Comparison of ENCODE assay signal across 11 mouse cellular contexts in the genomic region with DNA sequence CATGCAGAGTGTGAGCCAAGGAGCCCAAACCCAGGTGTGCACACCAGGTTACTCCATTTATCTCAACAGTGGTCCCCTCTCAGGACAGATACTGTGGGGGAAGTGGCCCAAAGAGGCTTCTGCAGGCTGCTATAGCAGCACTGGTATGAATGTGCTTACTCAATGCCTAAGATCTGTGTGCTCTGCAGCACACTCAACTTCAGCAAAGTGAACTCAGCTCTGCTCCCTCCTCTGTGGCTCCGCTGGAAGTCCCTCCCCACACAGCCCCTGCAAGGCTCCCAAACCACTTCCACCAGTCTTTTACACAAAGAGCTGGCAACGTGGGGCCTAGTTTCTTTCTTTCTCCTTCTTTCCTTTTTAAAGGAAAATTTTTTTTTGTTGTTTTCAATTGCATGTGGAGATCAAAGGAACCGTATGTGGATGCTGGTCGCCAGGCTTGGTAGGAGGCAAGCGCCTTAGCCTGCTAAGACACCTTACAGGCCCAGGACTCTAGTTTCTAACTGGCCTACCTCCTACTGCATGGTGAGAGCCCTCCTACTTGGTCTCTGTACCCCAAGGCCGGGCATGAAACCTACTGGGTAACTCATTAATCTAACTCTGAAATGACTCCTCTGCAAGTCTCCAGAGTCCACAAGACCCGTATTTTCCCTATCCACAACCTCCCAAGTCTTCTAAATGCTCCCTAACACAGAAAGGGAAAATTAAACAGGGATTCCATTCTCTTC. TPM values are rescaled to one million over a fixed set of nuclear protein-coding genes. Genes with fewer than 3 reads are reported as not detected.
DNase-seq lines count a peak whose midpoint lies in the region; ATAC-seq lines count a peak whose summit lies in the region.
"Had no signal": no experiment of that assay in that cellular context is flagged by ENCODE, and none has a peak within 500 bp of the region (broad histone marks: within the 10 kb centered on the region; RNA-seq: fewer than 3 reads in every experiment).

No protein-coding gene starts in this region.

- ATAC-seq in forebrain, embryonic 13.5 days = no peak
- no peak for ATAC-seq in embryonic facial prominence, embryonic 14.5 days (ENCODE audit: low read depth)
- ATAC-seq in stomach, embryonic 16.5 days (ENCODE audit: insufficient read depth, low FRiP score) = peak; percentile 44; the same call in 1 of the 2 replicates

- peak overlapping the region; percentile 49; the same call in 1 of the 2 replicates for H3K27ac ChIP-seq in forebrain, embryonic 10.5 days
- no peak overlapping the region for H3K27ac ChIP-seq in forebrain, embryonic 13.5 days
- H3K27ac ChIP-seq in embryonic facial prominence, embryonic 14.5 days (replicated peaks; ENCODE audit: low read depth, low read length) = 0 out of 2 replicates have a peak overlapping the region, but pooled peaks have one; percentile 58
- peak overlapping the region; percentile 6 for H3K27ac ChIP-seq in stomach, embryonic 16.5 days (ENCODE audit: low read length)

- H3K27me3 ChIP-seq in forebrain, embryonic 10.5 days (ENCODE audit: poor library complexity, severe bottlenecking) = no peaks in the 10 kb centered on the region
- H3K27me3 ChIP-seq in forebrain, embryonic 13.5 days = no peaks in the 10 kb centered on the region
- no peaks in the 10 kb centered on the region for H3K27me3 ChIP-seq in embryonic facial prominence, embryonic 14.5 days (replicated peaks; ENCODE audit: control insufficient read depth, insufficient read depth, low read length)
- no peaks in the 10 kb centered on the region for H3K27me3 ChIP-seq in stomach, embryonic 16.5 days (ENCODE audit: control insufficient read depth, insufficient read depth, low read length)

- no peaks in the 10 kb centered on the region for H3K36me3 ChIP-seq in forebrain, embryonic 10.5 days (replicated peaks)
- no peaks in the 10 kb centered on the region for H3K36me3 ChIP-seq in forebrain, embryonic 13.5 days (ENCODE audit: poor library complexity, severe bottlenecking)
- H3K36me3 ChIP-seq in embryonic facial prominence, embryonic 14.5 days (ENCODE audit: control insufficient read depth, insufficient read depth, low read length) = no peaks in the 10 kb centered on the region
- no peaks in the 10 kb centered on the region for H3K36me3 ChIP-seq in stomach, embryonic 16.5 days (ENCODE audit: control insufficient read depth, insufficient read depth, low read length)

- H3K9me3 ChIP-seq in forebrain, embryonic 10.5 days = no peaks in the 10 kb centered on the region
- H3K9me3 ChIP-seq in forebrain, embryonic 13.5 days (replicated peaks) = no peaks in the 10 kb centered on the region
- H3K9me3 ChIP-seq in embryonic facial prominence, embryonic 14.5 days (ENCODE audit: control insufficient read depth, low read length) = no peaks in the 10 kb centered on the region
- no peaks in the 10 kb centered on the region for H3K9me3 ChIP-seq in stomach, embryonic 16.5 days (replicated peaks; ENCODE audit: control insufficient read depth, low read length)

- H3K9ac ChIP-seq in forebrain, embryonic 13.5 days = no peak overlapping the region
- no peak overlapping the region for H3K9ac ChIP-seq in embryonic facial prominence, embryonic 14.5 days (ENCODE audit: low read depth, low read length)
- H3K9ac ChIP-seq in stomach, embryonic 16.5 days (ENCODE audit: low read length) = no peak overlapping the region; the same call in 1 of the 2 replicates

- peaks cover 9% of the 10 kb centered on the region for H3K4me1 ChIP-seq in forebrain, embryonic 10.5 days
- H3K4me1 ChIP-seq in forebrain, embryonic 13.5 days = peaks cover 13% of the 10 kb centered on the region
- peaks cover 14% of the 10 kb centered on the region; the same call in 1 of the 2 replicates for H3K4me1 ChIP-seq in embryonic facial prominence, embryonic 14.5 days (ENCODE audit: control insufficient read depth, insufficient read depth, low read length)
- peaks cover 18% of the 10 kb centered on the region; the same call in 1 of the 2 replicates for H3K4me1 ChIP-seq in stomach, embryonic 16.5 days (ENCODE audit: control insufficient read depth, insufficient read depth, low read length)

- 53% methylated on average over 7 of the region's 7 CpGs for WGBS in forebrain, embryonic 10.5 days
- WGBS in forebrain, embryonic 13.5 days = 40% methylated on average over 7 of the region's 7 CpGs
- WGBS in embryonic facial prominence, embryonic 14.5 days = 48% methylated on average over 7 of the region's 7 CpGs
- WGBS in stomach, embryonic 16.5 days = 45% methylated on average over 7 of the region's 7 CpGs

- DNase-seq in forebrain, embryonic 10.5 days (ENCODE audit: extremely low spot score, low spot score) = no peak
- no peak for DNase-seq in embryonic facial prominence, embryonic 14.5 days (ENCODE audit: low spot score)
- peak; percentile 64 to 85 for DNase-seq in kidney, postnatal 25 days
- DNase-seq in adrenal gland, postnatal 4 days (ENCODE audit: low spot score in 2 of 2) = no peak
- DNase-seq in urinary bladder, postnatal 4 days (ENCODE audit: low spot score in 2 of 2) = no peak
- no peak for DNase-seq in right cerebral cortex, postnatal 36 days (ENCODE audit: low spot score in 2 of 2)
- DNase-seq: embryo, embryonic 11 days; gastrocnemius, postnatal 25 days; right cerebral cortex, postnatal 25 days had no signal

- H3K4me3 ChIP-seq in forebrain, embryonic 10.5 days = no peak overlapping the region
- H3K4me3 ChIP-seq in forebrain, embryonic 13.5 days = no peak overlapping the region
- no peak overlapping the region for H3K4me3 ChIP-seq in embryonic facial prominence, embryonic 14.5 days (ENCODE audit: low read depth, low read length)
- H3K4me3 ChIP-seq in stomach, embryonic 16.5 days (replicated peaks; ENCODE audit: low read length) = no peak overlapping the region

- H3K4me2 ChIP-seq in forebrain, embryonic 13.5 days = no peak overlapping the region
- no peak overlapping the region for H3K4me2 ChIP-seq in embryonic facial prominence, embryonic 14.5 days (ENCODE audit: low read depth, low read length)
- H3K4me2 ChIP-seq in stomach, embryonic 16.5 days (ENCODE audit: low read depth, low read length) = no peak overlapping the region

RNA-seq across cellular contexts. Expression of gene Tbc1d14, which starts 35.3 kb away (rescaled TPM):
- 36.7 and 38.9 TPM in 2 replicates for polyA plus RNA-seq in forebrain, embryonic 10.5 days (2016; fragmentation: Nextera tagmentation; extraction: Ambion mirVana)
- polyA plus RNA-seq in forebrain, embryonic 13.5 days (2015; fragmentation: Nextera tagmentation; extraction: Ambion mirVana) = 67.0 and 68.0 TPM in 2 replicates
- 38.5 and 42.8 TPM in 2 replicates for polyA plus RNA-seq in embryonic facial prominence, embryonic 14.5 days (2014; fragmentation: Nextera tagmentation; extraction: Ambion mirVana)
- 39.5 and 43.6 TPM in 2 replicates for polyA plus RNA-seq in stomach, embryonic 16.5 days (2015; fragmentation: Nextera tagmentation; extraction: Ambion mirVana)
- total RNA-seq in adrenal gland, postnatal 4 days (2021) = 10 to 100 TPM; 50.3 to 65.3 TPM

Comparison
In these comparisons a context has a peak if more than half of its experiments do, and no peak if none do; other contexts are left out.
1. DNase-seq: peak in kidney, postnatal 25 days (2 of 2); none in forebrain, embryonic 10.5 days (single experiment), embryonic facial prominence, embryonic 14.5 days (single experiment), adrenal gland, postnatal 4 days (0 of 2), urinary bladder, postnatal 4 days (0 of 2) and right cerebral cortex, postnatal 36 days (0 of 2).